Mouse (Mus musculus): ENCODE measurements around the gene Gm43064. TPM values are rescaled to one million over a fixed set of nuclear protein-coding genes. Genes with fewer than 3 reads are reported as not detected.

Gene Gm43064
- polyA plus RNA-seq, 1 experiment from 2014 or later: not detected

DNA sequence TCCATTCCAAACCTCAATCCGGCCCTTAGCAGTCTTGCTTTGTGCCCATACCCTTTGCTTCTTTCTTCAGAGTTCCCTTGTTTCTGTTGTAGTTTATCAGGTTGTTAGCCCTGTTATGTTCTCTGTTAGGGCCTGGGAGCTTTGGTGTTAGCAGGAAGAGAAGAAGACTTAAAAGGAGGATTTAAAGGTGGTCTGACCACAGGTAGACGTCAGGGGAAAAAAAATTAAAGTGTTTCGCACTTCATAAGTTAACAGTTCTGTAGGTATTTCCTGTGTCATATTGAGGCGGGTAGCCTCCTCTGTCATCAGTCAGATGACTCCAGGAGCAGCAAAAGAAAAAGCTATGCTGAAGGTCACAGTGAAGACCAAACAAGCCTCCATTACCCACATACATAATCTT is 58.6 kb downstream of the Gm43064 start:
- H3K27ac ChIP-seq (ENCODE audit: low read depth): no peak overlapping the region
- H3K9ac ChIP-seq (replicated peaks): no peak overlapping the region
- no peak overlapping the region for H3K4me2 ChIP-seq (ENCODE audit: low read depth, low read length)
- WGBS (ENCODE audit: insufficient replicate concordance): 64% methylated on average over 4 of the region's 4 CpGs
- no peak for TF ChIP-seq CTCF (IDR thresholded peaks at IDR 0.05; ENCODE audit: low read depth)
- TF ChIP-seq EP300 (IDR thresholded peaks at IDR 0.05; ENCODE audit: low read depth): no peak
- H3K36me3 ChIP-seq (replicated peaks; ENCODE audit: insufficient read depth, low read length): no peaks in the 10 kb centered on the region
- DNase-seq: no peak
- no peak for ATAC-seq
- H3K4me3 ChIP-seq (ENCODE audit: low read depth, low read length): no peak overlapping the region
- no peaks in the 10 kb centered on the region for H3K27me3 ChIP-seq (ENCODE audit: insufficient read depth, low read length)
- peaks cover 2% of the 10 kb centered on the region; the same call in 1 of the 2 replicates for H3K4me1 ChIP-seq (ENCODE audit: insufficient read depth)
- no peaks in the 10 kb centered on the region for H3K9me3 ChIP-seq (ENCODE audit: low read length)

DNA sequence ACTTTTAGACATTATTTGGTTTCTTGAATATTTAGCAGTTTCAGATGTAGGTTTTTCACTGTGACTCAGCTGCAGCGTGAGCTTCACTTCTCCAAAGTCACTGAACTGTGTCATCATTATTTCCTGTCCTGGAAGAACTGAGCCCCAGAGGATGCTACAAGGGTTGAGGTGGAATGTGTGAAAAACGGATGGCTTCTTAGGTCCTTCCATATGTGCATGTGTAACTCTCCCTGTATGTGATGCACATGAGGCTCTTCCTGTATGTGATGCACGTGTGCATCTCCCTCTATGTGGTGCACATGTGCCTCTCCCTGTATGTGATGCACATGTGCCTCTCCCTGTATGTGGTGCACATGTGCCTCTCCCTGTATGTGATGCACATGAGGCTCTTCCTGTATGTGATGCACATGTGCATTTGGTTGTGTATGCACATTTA is 63.3 kb downstream of the Gm43064 start:
- DNase-seq (no peak), ATAC-seq (peak; percentile 25; the same call in 1 of the 2 replicates)
- Histone ChIP-seq H3K9me3 (ENCODE audit: low read length) (no peaks in the 10 kb centered on the region), H3K9ac (replicated peaks) (no peak overlapping the region), H3K27ac (ENCODE audit: low read depth) (no peak overlapping the region), H3K36me3 (replicated peaks; ENCODE audit: insufficient read depth, low read length) (no peaks in the 10 kb centered on the region), H3K4me2 (ENCODE audit: low read depth, low read length) (no peak overlapping the region), H3K4me1 (ENCODE audit: insufficient read depth) (peaks cover 7% of the 10 kb centered on the region), H3K4me3 (ENCODE audit: low read depth, low read length) (no peak overlapping the region), H3K27me3 (ENCODE audit: insufficient read depth, low read length) (no peaks in the 10 kb centered on the region)
- WGBS (ENCODE audit: insufficient replicate concordance): 35% methylated on average over 3 of the region's 3 CpGs
- no peak for TF ChIP-seq EP300 (IDR thresholded peaks at IDR 0.05; ENCODE audit: low read depth)
- TF ChIP-seq CTCF (IDR thresholded peaks at IDR 0.05; ENCODE audit: low read depth): no peak

GRCm38 (mm10) chr3:103874329-103874728 is 65.0 kb downstream of the Gm43064 start:
- Histone ChIP-seq H3K27me3 (ENCODE audit: insufficient read depth, low read length) (no peaks in the 10 kb centered on the region), H3K9me3 (ENCODE audit: low read length) (no peaks in the 10 kb centered on the region), H3K27ac (ENCODE audit: low read depth) (0 out of 2 replicates have a peak overlapping the region, but pooled peaks have one; percentile 29), H3K4me2 (ENCODE audit: low read depth, low read length) (no peak overlapping the region), H3K4me3 (ENCODE audit: low read depth, low read length) (no peak overlapping the region), H3K4me1 (ENCODE audit: insufficient read depth) (peaks cover 7% of the 10 kb centered on the region), H3K9ac (replicated peaks) (no peak overlapping the region), H3K36me3 (replicated peaks; ENCODE audit: insufficient read depth, low read length) (no peaks in the 10 kb centered on the region; the same call in 1 of the 2 replicates)
- DNase-seq: no peak
- 46% methylated on average over 7 of the region's 7 CpGs for WGBS (ENCODE audit: insufficient replicate concordance)
- no peak for ATAC-seq
- no peak for TF ChIP-seq CTCF (IDR thresholded peaks at IDR 0.05; ENCODE audit: low read depth)
- TF ChIP-seq EP300 (IDR thresholded peaks at IDR 0.05; ENCODE audit: low read depth): no peak

DNA sequence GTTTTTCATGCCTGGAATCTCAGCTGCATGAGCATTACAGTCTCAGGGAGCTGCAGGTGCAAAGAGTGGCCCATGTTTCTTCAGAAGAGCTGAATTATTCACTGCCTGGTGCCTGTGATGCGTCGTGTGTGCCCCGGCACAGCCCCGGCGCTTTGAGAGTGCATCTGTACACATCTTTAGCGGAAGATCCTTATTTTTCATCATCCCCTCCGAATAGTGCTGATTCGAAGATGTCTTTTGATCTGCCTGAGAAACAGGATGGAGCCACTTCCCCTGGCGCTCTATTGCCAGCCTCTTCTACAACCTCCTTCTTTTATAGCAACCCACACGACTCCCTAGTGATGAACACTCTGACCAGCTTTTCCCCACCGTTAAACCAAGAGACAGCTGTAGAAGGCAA is 76.6 kb downstream of the Gm43064 start:
- no peaks in the 10 kb centered on the region for H3K9me3 ChIP-seq (ENCODE audit: low read length)
- WGBS (ENCODE audit: insufficient replicate concordance): 78% methylated on average over 11 of the region's 11 CpGs
- H3K27me3 ChIP-seq (ENCODE audit: insufficient read depth, low read length): no peaks in the 10 kb centered on the region
- H3K9ac ChIP-seq (replicated peaks): no peak overlapping the region
- no peaks in the 10 kb centered on the region for H3K4me1 ChIP-seq (ENCODE audit: insufficient read depth)
- no peak for DNase-seq
- no peak for TF ChIP-seq EP300 (IDR thresholded peaks at IDR 0.05; ENCODE audit: low read depth)
- no peak overlapping the region for H3K4me3 ChIP-seq (ENCODE audit: low read depth, low read length)
- H3K4me2 ChIP-seq (ENCODE audit: low read depth, low read length): no peak overlapping the region
- ATAC-seq: no peak
- H3K36me3 ChIP-seq (replicated peaks; ENCODE audit: insufficient read depth, low read length): no peaks in the 10 kb centered on the region
- H3K27ac ChIP-seq (ENCODE audit: low read depth): no peak overlapping the region

DNA sequence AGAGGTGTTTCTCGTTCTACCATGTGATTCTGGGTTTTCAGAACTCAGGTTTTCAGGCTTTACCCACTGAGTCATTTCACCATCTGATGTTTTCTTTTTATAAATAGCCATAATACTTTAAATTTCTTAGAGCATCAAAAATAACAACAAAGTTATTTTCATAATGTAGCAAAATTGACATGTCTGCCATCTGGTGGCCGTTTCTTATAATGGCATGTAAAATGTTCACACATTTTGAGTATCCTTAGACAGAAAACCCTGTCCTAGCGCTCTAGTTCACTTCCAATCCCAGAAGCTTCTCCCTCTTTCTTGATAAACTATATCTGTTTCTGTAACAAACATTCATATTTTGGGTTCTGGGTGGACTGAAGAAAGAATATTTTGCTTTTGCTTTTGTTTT is 78.2 kb downstream of the Gm43064 start:
- H3K9ac ChIP-seq (replicated peaks): no peak overlapping the region
- no peaks in the 10 kb centered on the region for H3K9me3 ChIP-seq (ENCODE audit: low read length)
- TF ChIP-seq CTCF (IDR thresholded peaks at IDR 0.05; ENCODE audit: low read depth) (peak; percentile 71), EP300 (IDR thresholded peaks at IDR 0.05; ENCODE audit: low read depth) (no peak)
- no peak overlapping the region for H3K4me2 ChIP-seq (ENCODE audit: low read depth, low read length)
- H3K27ac ChIP-seq (ENCODE audit: low read depth): no peak overlapping the region
- DNase-seq: peak; percentile 31
- H3K4me1 ChIP-seq (ENCODE audit: insufficient read depth): no peaks in the 10 kb centered on the region
- H3K4me3 ChIP-seq (ENCODE audit: low read depth, low read length): no peak overlapping the region
- H3K36me3 ChIP-seq (replicated peaks; ENCODE audit: insufficient read depth, low read length): no peaks in the 10 kb centered on the region
- no peaks in the 10 kb centered on the region for H3K27me3 ChIP-seq (ENCODE audit: insufficient read depth, low read length)
- WGBS (ENCODE audit: insufficient replicate concordance): 30% methylated on average over 3 of the region's 3 CpGs
- no peak for ATAC-seq

Other genes with a start within 250 kb of the Gm43064 start
- not detected in 2 replicates for gene Syt6, start 234.3 kb upstream of the Gm43064 start, polyA plus RNA-seq (2015; fragmentation: Nextera tagmentation; extraction: Ambion mirVana)
- gene Atg4a-ps, start 163.5 kb upstream of the Gm43064 start, polyA plus RNA-seq (2015; fragmentation: Nextera tagmentation; extraction: Ambion mirVana): 0.18 and 0.20 TPM in 2 replicates
- gene Olfml3, start 71.6 kb upstream of the Gm43064 start, polyA plus RNA-seq (2015; fragmentation: Nextera tagmentation; extraction: Ambion mirVana): 2.6 TPM in 2 replicates
- gene Gm10964, start 70.2 kb upstream of the Gm43064 start, polyA plus RNA-seq (2015; fragmentation: Nextera tagmentation; extraction: Ambion mirVana): not detected in 2 replicates
- gene Hipk1, start 18.0 kb upstream of the Gm43064 start, polyA plus RNA-seq (2015; fragmentation: Nextera tagmentation; extraction: Ambion mirVana): 7.6 and 8.3 TPM in 2 replicates
- 19.0 and 22.8 TPM in 2 replicates for gene Dclre1b, start 129 bp upstream of the Gm43064 start, polyA plus RNA-seq (2015; fragmentation: Nextera tagmentation; extraction: Ambion mirVana)
- gene Ap4b1, start 53 bp upstream of the Gm43064 start, polyA plus RNA-seq (2015; fragmentation: Nextera tagmentation; extraction: Ambion mirVana): 12.5 and 14.1 TPM in 2 replicates
- gene Bcl2l15, start 23.0 kb downstream of the Gm43064 start, polyA plus RNA-seq (2015; fragmentation: Nextera tagmentation; extraction: Ambion mirVana): 0.07 and 0.54 TPM in 2 replicates
- 3.0 and 3.6 TPM in 2 replicates for gene Ptpn22, start 50.2 kb downstream of the Gm43064 start, polyA plus RNA-seq (2015; fragmentation: Nextera tagmentation; extraction: Ambion mirVana)
- 3.4 and 3.8 TPM in 2 replicates for gene Rsbn1, start 104.5 kb downstream of the Gm43064 start, polyA plus RNA-seq (2015; fragmentation: Nextera tagmentation; extraction: Ambion mirVana)
- 3.8 and 3.9 TPM in 2 replicates for gene Phtf1, start 158.5 kb downstream of the Gm43064 start, polyA plus RNA-seq (2015; fragmentation: Nextera tagmentation; extraction: Ambion mirVana)